Mouse (Mus musculus): ENCODE measurements around the gene Nt5c2.
A peak's percentile ranks its signal among the peaks of the same experiment; 100 is the strongest.

GRCm38 (mm10) chr19:46991145-46991544 lies 23.8 kb downstream of the Nt5c2 start:
- TF ChIP-seq CTCF (IDR thresholded peaks at IDR 0.05; ENCODE audit: low read depth, low read length), result peak; percentile 83
- TF ChIP-seq POLR2A (IDR thresholded peaks at IDR 0.05; ENCODE audit: borderline replicate concordance, low read depth, low read length), result no peak
